Mouse (Mus musculus) midbrain, embryonic 12.5 days (tissue): ENCODE results near the gene Pmp22. TPM values are rescaled to one million over a fixed set of nuclear protein-coding genes. Genes with fewer than 3 reads are reported as not detected.

ENCODE experiments used
- ATAC-seq: fragments of 200-750 bp; cut with Nextera tagmentation; 2 replicates; pipeline ENCODE4 v1.8.0; 2017; ENCODE audit warnings: low read depth, moderate TSS enrichment, moderate library complexity; ENCODE audit not compliant: low FRiP score
- H3K27ac ChIP-seq: fragments of 300-500 bp; sonication (generic); replicated peaks from 2 replicates; pipeline ENCODE4 v1.5.1; 2016; ENCODE audit warnings: mild to moderate bottlenecking
- H3K27me3 ChIP-seq: fragments of 300-500 bp; sonication (generic); 2 replicates; pipeline ENCODE4 v1.6.1; 2016; ENCODE audit warnings: mild to moderate bottlenecking
- H3K36me3 ChIP-seq: fragments of 300-500 bp; sonication (generic); 2 replicates; pipeline ENCODE4 v1.6.1; 2016
- H3K4me1 ChIP-seq: fragments of 300-500 bp; sonication (generic); 2 replicates; pipeline ENCODE4 v1.6.1; 2016
- H3K4me2 ChIP-seq: fragments of 300-500 bp; sonication (generic); replicated peaks from 2 replicates; pipeline ENCODE4 v1.6.1; 2016; ENCODE audit warnings: mild to moderate bottlenecking, moderate library complexity
- H3K4me3 ChIP-seq: fragments of 300-500 bp; sonication (generic); 2 replicates; pipeline ENCODE4 v1.5.1; 2016; ENCODE audit warnings: mild to moderate bottlenecking
- H3K9ac ChIP-seq: fragments of 300-500 bp; sonication (generic); replicated peaks from 2 replicates; pipeline ENCODE4 v1.6.1; 2016; ENCODE audit warnings: mild to moderate bottlenecking, moderate library complexity
- H3K9me3 ChIP-seq: fragments of 300-500 bp; sonication (generic); 2 replicates; pipeline ENCODE4 v1.6.1; 2016; ENCODE audit warnings: mild to moderate bottlenecking
- WGBS: fragments of 180-500 bp; shearing (Covaris S2); methylation state at CpG from one replicate; pipeline ENCODE4 v1.1.7; 2016; 5-methylcytosine and 5-hydroxymethylcytosine counted together
- polyA plus RNA-seq: library from polyadenylated mRNA; unstranded; fragments of >200 nt; fragmentation: Nextera tagmentation; extraction: Ambion mirVana; gene quantifications from 2 replicates; pipeline ENCODE4 v1.2.1, GENCODE M21; 2016

The Pmp22 gene
- polyA plus RNA-seq, 1 experiment from 2014 or later, result 41.6 TPM

DNA sequence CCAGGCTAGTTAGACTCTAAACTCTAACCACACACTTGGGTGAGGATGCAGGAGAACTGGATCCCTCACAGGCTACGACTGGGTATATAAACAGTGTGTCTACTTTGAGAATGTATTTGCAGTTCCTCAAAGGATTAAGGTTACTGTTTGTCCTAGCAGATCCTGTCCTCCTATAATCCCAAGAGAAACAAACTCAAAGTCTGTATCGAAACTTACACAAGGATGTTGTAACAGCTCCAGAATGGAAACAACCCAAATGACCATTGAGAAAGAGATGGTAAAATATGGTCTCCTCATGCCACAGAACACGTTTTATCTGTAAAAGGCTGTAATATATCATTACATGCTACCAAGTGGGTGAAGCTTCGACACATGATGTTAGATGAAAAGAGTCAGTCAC lies 39.0 kb downstream of the Pmp22 start:
- no peaks in the 10 kb centered on the region for H3K27me3 ChIP-seq
- H3K4me1 ChIP-seq, result no peaks in the 10 kb centered on the region
- H3K4me3 ChIP-seq, result no peak overlapping the region
- ATAC-seq, result no peak
- no peaks in the 10 kb centered on the region for H3K36me3 ChIP-seq
- no peak overlapping the region for H3K9ac ChIP-seq
- H3K27ac ChIP-seq, result no peak overlapping the region
- no peak overlapping the region for H3K4me2 ChIP-seq
- no peaks in the 10 kb centered on the region for H3K9me3 ChIP-seq
- WGBS, result 82% methylated on average over 4 of the region's 4 CpGs

DNA sequence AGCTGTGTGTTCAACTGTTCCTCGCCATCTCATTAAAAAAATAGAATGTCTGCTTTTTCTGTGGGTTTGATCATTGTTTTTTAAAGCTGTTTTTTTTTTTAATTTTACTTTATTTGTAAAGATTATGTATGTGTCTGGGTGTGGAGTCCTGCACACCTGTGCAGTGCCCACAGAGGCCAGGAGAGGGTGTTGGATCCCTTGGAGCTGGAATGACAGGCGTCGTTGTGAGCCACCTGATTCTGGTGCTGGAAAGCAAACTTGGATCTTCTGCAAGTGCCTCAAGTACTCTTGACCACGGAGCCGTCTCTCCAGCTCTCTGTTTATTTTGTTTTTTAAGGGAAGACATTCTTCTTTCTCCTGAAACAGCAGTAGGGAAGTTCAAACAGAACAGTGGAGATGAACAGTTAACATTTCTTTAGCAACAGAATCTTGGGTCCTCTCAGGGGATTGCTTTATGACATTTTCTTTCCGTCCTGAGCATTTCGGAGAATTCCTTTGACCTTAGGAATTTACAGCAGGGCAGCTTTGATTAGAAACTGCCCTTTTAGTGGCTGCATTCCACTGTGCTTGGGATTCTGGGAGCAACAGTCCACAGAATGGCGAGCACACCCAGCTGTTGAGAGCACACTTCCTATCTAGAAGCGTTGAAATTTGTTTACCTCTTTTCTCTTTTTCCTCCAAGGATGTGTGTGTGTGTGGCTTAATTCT lies 39.9 kb downstream of the Pmp22 start:
- no peaks in the 10 kb centered on the region for H3K36me3 ChIP-seq
- no peak overlapping the region for H3K4me3 ChIP-seq
- ATAC-seq, result no peak
- no peaks in the 10 kb centered on the region for H3K4me1 ChIP-seq
- WGBS, result 64% methylated on average over 9 of the region's 9 CpGs
- H3K9me3 ChIP-seq, result no peaks in the 10 kb centered on the region
- H3K27me3 ChIP-seq, result peaks cover under 1% of the 10 kb centered on the region; the same call in 1 of the 2 replicates
- no peak overlapping the region for H3K4me2 ChIP-seq
- H3K9ac ChIP-seq, result no peak overlapping the region
- no peak overlapping the region for H3K27ac ChIP-seq

DNA sequence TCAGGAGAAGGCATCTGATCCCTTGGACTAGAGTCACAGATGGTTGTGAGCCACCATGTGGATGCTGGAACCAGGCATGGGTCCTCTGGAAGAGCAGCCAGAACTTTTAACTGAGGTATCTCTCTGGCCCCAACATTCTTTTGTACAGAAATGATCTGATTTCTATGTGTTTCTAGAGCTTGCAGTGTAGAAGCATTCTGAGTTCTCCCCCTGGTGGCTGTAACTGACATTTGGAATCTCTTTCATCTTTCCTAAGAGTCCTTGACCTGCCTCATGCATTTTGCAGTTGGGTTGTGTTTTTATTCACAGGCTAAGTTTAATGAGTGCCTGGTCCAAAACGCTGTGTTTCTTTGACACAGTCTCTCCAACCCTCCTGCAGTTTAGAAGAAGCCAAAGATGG lies 43.2 kb downstream of the Pmp22 start:
- Histone ChIP-seq H3K9me3 (no peaks in the 10 kb centered on the region), H3K4me1 (no peaks in the 10 kb centered on the region), H3K4me3 (no peak overlapping the region), H3K4me2 (no peak overlapping the region), H3K27me3 (peaks cover 16% of the 10 kb centered on the region; the same call in 1 of the 2 replicates), H3K27ac (no peak overlapping the region), H3K9ac (no peak overlapping the region), H3K36me3 (no peaks in the 10 kb centered on the region)
- no peak for ATAC-seq
- 20% methylated on average over 1 of the region's 1 CpGs for whole genome bisulfite sequencing

DNA sequence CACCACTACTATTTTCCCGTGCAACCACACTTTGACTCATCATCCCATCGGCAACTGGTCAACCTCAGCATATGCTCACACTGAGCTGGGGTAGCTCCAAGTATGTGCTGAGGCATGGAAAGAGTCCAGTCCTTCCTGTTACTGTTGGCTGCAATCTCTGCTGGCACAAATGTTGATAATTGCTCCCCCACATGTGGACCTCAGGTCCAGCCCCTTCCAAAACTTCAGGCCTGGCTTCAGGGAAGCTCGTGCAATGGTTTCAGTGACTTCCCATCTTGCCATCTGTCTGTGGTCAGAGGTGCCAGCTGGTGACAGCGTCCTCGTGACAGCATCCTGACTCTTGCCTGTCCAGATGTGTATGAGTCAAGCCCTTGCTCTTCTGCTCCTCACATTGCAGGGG lies 44.8 kb downstream of the Pmp22 start:
- H3K9ac ChIP-seq, result no peak overlapping the region
- H3K27ac ChIP-seq, result no peak overlapping the region
- no peak overlapping the region for H3K4me2 ChIP-seq
- peaks cover 25% of the 10 kb centered on the region for H3K27me3 ChIP-seq
- H3K4me3 ChIP-seq, result no peak overlapping the region
- H3K36me3 ChIP-seq, result no peaks in the 10 kb centered on the region
- ATAC-seq, result no peak
- 87% methylated on average over 5 of the region's 5 CpGs for whole genome bisulfite sequencing
- no peaks in the 10 kb centered on the region for H3K9me3 ChIP-seq
- no peaks in the 10 kb centered on the region for H3K4me1 ChIP-seq

DNA sequence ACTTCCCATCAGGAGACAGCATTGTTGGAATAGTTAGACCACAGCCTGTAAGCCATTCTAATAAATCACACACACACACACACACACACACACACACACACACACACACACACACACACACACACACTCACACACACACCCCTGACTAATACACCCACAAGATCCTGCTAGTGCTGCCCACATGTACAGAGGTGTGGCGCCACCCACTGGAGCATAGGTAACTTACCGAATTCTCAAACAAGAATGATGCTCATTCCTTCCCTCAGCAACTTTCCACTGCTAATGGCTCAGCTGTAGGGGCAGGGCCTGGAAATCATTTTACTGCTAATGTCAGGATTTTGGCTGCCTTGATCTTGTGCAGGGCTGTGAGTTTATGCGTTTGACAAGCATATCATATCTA lies 46.5 kb downstream of the Pmp22 start:
- Histone ChIP-seq H3K36me3 (no peaks in the 10 kb centered on the region), H3K27ac (no peak overlapping the region), H3K4me3 (no peak overlapping the region), H3K9me3 (no peaks in the 10 kb centered on the region), H3K9ac (no peak overlapping the region), H3K4me1 (peaks cover 3% of the 10 kb centered on the region), H3K27me3 (peaks cover 25% of the 10 kb centered on the region), H3K4me2 (no peak overlapping the region)
- ATAC-seq, result no peak
- 29% methylated on average over 3 of the region's 3 CpGs for WGBS

DNA sequence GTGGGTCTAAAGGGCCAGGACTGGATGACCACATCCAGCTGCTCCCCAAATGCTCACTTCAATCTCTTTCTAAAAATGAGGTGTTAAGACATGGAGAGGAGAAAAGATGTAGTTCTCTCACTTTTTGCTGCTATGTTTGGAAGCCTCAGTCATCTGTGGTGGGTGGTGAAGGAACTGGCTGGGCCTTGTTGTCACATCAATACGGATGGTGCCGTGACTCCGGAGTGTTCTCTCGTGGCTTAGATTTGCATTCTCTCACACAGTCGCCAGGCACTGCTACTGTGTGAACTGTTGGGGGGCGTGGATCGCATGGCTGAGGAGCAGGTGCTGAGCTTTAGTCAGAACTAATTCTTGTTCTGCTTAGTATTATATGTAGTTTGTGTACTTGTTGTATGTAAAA lies 47.6 kb downstream of the Pmp22 start:
- no peaks in the 10 kb centered on the region for H3K36me3 ChIP-seq
- no peaks in the 10 kb centered on the region for H3K9me3 ChIP-seq
- H3K27me3 ChIP-seq, result peaks cover 25% of the 10 kb centered on the region
- 74% methylated on average over 7 of the region's 7 CpGs for WGBS
- H3K9ac ChIP-seq, result no peak overlapping the region
- ATAC-seq, result no peak
- H3K4me1 ChIP-seq, result peaks cover 13% of the 10 kb centered on the region
- no peak overlapping the region for H3K4me3 ChIP-seq
- H3K27ac ChIP-seq, result no peak overlapping the region
- no peak overlapping the region for H3K4me2 ChIP-seq

DNA sequence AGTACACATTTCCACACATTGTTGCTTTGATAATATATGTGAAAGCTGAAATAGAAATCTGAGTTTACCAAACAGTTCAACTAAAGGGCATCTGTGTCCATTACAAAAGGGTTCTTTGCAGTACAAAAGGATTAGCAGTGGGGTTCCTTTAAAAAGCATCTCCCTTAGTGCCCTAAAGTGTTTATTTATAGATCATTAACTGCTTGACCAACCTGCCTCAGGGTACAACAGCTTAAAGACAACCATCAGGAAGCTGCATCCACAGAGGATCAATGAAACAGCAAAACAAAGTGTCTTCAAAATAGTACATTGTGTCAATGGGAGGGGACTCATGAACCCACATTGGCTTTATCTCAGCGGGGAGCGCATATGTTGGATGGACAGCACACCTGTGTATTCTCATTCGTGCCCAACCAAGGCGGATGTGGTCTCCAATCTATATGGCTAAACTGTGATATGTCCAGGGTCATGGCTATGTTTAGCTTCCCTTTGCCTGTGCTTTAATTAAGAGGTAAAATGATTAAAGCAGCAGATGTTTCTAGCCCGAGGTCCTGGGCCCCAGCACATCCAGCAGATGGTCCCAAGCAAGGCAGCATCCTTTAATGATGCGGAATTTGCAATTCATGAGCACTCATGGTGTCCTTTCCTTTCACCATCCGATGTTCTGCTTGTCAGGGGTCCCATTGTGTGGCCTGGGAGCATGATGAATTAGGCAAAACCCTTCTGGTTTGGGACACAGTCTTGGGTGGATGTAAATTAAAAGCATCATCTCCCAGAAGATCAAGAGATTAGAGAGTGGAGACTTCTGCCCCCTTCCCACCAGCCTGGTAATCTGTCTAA lies 51.7 kb downstream of the Pmp22 start:
- Histone ChIP-seq H3K27ac (peak overlapping the region; percentile 63), H3K36me3 (no peaks in the 10 kb centered on the region)
- WGBS, result 29% methylated on average over 7 of the region's 7 CpGs

DNA sequence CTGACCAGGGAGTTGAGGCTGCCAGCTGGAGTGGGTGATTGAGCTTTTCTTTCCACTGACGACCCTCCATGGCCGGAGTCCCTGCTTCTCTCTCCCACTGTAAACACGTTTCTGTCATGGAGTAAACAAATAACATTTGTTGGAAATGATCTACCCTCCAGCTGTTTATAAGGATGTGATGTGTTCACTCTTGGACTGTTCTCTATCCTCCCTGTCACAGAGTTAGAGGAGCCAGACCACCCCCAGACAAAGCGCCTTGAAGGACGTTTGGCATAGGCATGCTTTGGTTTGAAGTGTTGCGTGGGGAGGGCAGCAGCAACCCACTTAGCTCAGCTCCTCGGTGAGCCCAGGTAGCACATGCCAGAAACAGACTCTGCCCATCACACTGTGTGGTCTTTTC lies 60.0 kb downstream of the Pmp22 start:
- 91% methylated on average over 7 of the region's 7 CpGs for WGBS
- H3K27ac ChIP-seq, result no peak overlapping the region

More for the DNA sequence above, 51.7 kb downstream of the Pmp22 start:
- H3K9ac ChIP-seq, result no peak overlapping the region
- H3K4me3 ChIP-seq, result no peak overlapping the region
- H3K4me1 ChIP-seq, result peaks cover 17% of the 10 kb centered on the region
- peaks cover 18% of the 10 kb centered on the region for H3K27me3 ChIP-seq
- ATAC-seq, result peak; percentile 94
- H3K9me3 ChIP-seq, result 0 out of 2 replicates have a peak, but pooled peaks cover under 1% of the 10 kb centered on the region
- no peak overlapping the region for H3K4me2 ChIP-seq

DNA sequence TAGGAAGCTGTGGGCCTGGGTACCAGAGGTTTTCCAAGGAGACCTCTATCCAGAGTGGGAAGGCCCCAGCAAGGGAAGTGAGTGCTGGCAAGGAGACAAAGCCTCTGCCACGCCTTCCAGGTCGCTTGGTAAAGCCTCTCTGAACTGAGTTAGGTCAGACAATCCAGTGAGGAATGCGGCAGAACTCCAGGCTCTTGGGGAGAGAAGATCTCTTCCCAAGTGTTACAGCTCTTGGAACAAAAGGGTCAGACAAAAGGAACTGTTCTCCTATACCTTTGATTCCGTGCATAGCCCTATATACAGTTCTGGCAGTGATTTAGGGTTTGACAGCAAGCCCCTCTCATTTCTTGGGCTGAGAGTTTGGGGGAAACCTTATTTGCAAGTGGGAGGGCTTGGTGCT lies 69.3 kb downstream of the Pmp22 start:
- no peaks in the 10 kb centered on the region for H3K27me3 ChIP-seq
- H3K27ac ChIP-seq, result no peak overlapping the region
- peaks cover 12% of the 10 kb centered on the region for H3K9me3 ChIP-seq
- WGBS, result 22% methylated on average over 4 of the region's 4 CpGs
- no peaks in the 10 kb centered on the region; the same call in 1 of the 2 replicates for H3K4me1 ChIP-seq
- no peaks in the 10 kb centered on the region for H3K36me3 ChIP-seq
- H3K4me3 ChIP-seq, result no peak overlapping the region
- H3K4me2 ChIP-seq, result no peak overlapping the region
- no peak overlapping the region for H3K9ac ChIP-seq
- no peak for ATAC-seq

More for the DNA sequence above, 60.0 kb downstream of the Pmp22 start:
- Histone ChIP-seq H3K9me3 (0 out of 2 replicates have a peak, but pooled peaks cover 4% of the 10 kb centered on the region), H3K4me3 (no peak overlapping the region), H3K27me3 (no peaks in the 10 kb centered on the region), H3K9ac (no peak overlapping the region), H3K36me3 (no peaks in the 10 kb centered on the region), H3K4me1 (no peaks in the 10 kb centered on the region), H3K4me2 (no peak overlapping the region)
- ATAC-seq, result no peak

DNA sequence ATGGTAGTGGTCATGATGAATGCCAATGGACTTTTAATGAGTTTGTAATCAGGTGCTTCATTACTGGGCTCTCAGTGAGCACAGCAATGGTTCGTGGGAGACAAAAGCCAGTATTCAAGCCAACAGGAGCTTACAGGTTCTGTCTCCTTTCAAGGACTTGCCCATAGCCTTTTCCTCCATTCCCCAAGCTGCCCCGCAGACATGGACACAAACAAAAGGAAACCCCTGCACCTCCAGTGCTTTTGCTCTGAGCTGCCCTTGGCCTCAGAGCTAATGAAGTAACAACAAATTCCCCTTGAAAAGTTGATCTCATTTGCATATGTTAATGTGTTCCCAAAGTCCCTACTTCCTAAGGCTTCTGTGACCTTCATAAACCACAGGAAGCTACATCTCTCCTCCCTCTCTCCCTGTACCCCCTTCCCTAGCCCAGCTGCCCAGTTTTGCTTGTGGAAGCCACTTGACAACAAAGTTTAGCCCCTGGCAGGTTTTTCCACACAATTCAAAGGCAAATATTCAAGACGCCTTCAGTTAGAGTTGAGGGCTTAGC lies 73.3 kb downstream of the Pmp22 start:
- H3K4me2 ChIP-seq, result no peak overlapping the region
- H3K9ac ChIP-seq, result no peak overlapping the region
- H3K4me1 ChIP-seq, result no peaks in the 10 kb centered on the region; the same call in 1 of the 2 replicates
- ATAC-seq, result no peak
- peaks cover 12% of the 10 kb centered on the region for H3K9me3 ChIP-seq
- 61% methylated on average over 3 of the region's 3 CpGs for WGBS
- H3K4me3 ChIP-seq, result no peak overlapping the region
- H3K27ac ChIP-seq, result no peak overlapping the region
- no peaks in the 10 kb centered on the region for H3K27me3 ChIP-seq
- no peaks in the 10 kb centered on the region for H3K36me3 ChIP-seq
